Mouse (Mus musculus) ES-Bruce4 (cell line): ENCODE data around the gene Gm20683.

Source experiments
- CTCF ChIP-seq: IDR thresholded peaks from one replicate; pipeline ENCODE4 v1.8.1; 2011; ENCODE audit warnings: low read depth, low read length
- EP300 ChIP-seq: IDR thresholded peaks from 2 replicates; pipeline ENCODE4 v1.6.1; 2011; ENCODE audit warnings: low read depth, low read length; ENCODE audit not compliant: insufficient read depth
- POLR2A ChIP-seq: IDR thresholded peaks from one replicate; pipeline ENCODE4 v1.8.1; 2011; ENCODE audit warnings: low read length; ENCODE audit not compliant: insufficient read depth

DNA sequence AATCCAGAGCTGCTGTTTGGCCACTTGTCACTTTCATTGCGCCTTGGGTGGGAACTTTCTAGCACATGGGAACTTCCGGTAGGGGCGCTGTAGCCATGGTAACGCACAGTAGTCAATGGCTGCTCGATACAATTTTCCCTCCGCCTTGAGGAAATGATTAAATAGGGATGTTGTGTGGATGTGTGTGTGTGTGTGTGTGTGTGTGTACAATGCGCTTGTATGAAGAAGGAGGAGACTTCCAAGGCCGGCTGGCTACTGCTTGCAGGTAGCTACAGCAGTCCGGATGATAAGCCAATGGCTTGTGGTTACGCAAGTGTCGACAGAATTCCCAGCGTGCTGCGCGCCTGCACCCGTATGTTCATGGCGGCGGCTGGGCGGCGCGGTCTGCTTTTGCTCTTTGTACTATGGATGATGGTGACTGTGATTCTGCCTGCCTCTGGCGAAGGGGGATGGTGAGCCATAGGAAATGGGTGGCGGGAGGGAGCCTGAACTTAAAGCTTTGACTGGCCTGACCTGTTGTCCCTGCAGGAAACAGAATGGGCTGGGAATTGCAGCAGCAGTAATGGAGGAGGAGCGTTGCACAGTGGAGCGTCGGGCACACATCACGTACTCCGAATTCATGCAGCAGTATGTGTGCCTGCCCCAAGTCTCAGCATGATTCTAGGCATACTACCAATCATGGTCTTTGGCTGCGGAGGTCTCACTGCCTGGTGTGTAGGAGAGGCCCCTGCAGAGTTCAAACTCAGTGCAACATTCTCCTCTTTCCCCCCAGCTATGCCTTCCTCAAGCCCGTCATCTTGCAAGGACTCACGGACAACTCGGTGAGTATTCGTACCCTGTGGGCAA, 12.6 kb downstream of the Gm20683 start, which contains the start of gene Jmjd8:
- TF ChIP-seq CTCF = peak; percentile 15
- TF ChIP-seq EP300 = no peak
- peak; percentile 72 for TF ChIP-seq POLR2A
